Mouse (Mus musculus): ENCODE results near the gene Plxdc2.
"Not testable (repeated sequence)": the region's sequence is repeated elsewhere in the genome, so short reads cannot be mapped to it uniquely, and the experiment has no call there.

Gene Plxdc2

GRCm38 (mm10) chr2:16759766-16760165 is 403.7 kb downstream of the Plxdc2 start:
- no peak for DNase-seq

DNA sequence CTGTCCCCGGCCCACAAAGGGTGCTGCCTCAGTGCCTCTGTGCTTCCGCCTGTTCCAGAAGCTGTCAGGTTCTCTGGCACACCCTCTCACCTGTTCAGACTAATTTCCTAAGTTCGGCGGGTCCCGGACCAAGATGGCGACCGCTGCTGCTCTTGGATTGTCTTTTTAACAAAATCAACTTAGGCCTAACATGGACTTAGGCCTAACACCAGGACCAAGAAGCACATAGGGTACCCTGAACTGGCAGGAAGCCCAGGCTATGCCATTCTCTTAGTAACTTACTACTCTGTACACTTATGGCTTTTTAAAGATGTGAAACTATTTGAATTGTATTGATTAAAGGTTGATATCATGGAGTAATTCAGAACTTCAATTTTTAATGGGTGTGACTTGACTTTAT is 413.0 kb downstream of the Plxdc2 start:
- DNase-seq: not testable (repeated sequence)

DNA sequence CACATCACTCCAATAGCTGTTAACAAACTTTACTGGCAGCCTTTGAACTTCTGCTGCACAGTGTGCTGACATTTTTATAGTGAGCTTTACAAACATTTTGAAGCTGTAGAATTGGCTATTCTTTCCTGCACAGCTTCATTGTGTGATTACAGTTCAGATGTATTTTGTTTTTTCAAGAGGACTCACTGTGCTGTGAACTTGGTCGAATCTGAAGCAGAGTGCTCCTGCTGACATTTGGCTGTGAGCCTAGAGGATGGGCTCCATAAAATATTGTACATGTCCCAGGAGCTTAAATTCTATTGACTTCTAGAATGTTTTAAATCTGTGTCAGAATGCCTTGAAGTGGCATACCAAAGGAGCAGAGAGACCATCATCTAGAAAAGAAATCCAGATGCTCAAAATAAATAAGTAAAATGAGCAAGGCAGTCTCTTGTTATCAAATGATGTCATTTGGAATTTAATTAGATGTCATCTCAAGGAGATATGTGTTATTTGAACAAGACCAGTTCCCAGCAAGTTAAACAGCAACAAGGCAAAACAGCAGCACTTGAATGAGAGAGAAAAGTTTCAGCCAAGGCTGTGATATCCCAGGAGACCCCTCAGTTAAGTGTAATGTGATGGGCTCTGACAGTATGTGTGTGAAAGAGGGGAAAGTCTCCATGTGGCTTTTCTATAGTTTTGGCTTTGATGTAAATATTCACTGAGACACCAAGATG is 417.5 kb downstream of the Plxdc2 start:
- no peak for DNase-seq

- DNase-seq: no peak
Measured at GRCm38 (mm10) chr2:16774114-16774433, 418.0 kb downstream of the Plxdc2 start.

DNA sequence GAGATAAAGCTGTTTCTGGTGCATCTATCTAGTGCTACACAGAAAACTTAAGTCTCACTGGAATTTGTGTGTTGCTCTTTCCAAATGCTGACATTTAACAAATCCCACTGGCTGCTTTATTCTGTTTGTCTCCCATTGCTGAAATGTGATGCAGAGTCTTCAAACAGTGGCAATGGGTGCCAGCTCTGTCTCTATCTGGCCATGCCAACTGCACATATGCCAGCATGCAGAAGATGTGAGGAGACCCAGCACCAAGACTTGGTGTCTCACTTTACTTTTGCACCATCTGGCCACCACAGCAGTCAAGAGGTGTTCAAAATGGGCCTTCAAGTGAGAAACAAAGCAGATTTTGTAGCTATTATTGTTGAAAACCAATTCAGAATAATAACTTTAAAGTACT is 439.2 kb downstream of the Plxdc2 start:
- no peak for DNase-seq

Data from thymus, postnatal 25 days (tissue).